Mouse (Mus musculus) kidney, adult 10 weeks (tissue): ENCODE results near the gene Strada. TPM values are rescaled to one million over a fixed set of nuclear protein-coding genes. Genes with fewer than 3 reads are reported as not detected.

ENCODE experiments used
- polyA plus RNA-seq: library from polyadenylated mRNA; stranded (reverse); fragments of 350-450 nt; fragmentation: Illumina TruSeq; extraction: RNeasy Lipid Tissue Mini Kit (QIAGEN cat#74804); gene quantifications from one replicate; pipeline ENCODE4 v1.2.3, GENCODE M21; 2014; ENCODE audit warnings: low read depth, low replicate concordance

Strada gene
- 9.5 TPM for polyA plus RNA-seq

DNA sequence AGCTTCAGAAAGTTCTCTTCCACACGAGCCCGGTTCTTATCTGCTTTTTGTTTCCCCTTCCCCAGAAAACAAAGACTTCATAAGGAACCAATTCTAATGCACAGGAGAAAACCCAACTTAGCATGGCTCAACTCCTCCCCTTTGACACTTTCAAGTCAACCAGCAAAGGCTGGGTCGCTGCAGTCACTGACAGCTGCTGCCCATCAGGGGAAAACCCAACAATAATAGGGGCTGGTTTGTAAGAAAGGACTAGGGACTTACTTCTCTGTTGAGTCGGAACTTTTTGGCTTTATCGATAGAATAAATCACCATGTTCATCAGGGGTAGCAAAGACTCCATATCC is at the start of gene Strada:
TSS of gene Strada (minus strand) at position 46 of the 343 bp plus-strand sequence.

DNA sequence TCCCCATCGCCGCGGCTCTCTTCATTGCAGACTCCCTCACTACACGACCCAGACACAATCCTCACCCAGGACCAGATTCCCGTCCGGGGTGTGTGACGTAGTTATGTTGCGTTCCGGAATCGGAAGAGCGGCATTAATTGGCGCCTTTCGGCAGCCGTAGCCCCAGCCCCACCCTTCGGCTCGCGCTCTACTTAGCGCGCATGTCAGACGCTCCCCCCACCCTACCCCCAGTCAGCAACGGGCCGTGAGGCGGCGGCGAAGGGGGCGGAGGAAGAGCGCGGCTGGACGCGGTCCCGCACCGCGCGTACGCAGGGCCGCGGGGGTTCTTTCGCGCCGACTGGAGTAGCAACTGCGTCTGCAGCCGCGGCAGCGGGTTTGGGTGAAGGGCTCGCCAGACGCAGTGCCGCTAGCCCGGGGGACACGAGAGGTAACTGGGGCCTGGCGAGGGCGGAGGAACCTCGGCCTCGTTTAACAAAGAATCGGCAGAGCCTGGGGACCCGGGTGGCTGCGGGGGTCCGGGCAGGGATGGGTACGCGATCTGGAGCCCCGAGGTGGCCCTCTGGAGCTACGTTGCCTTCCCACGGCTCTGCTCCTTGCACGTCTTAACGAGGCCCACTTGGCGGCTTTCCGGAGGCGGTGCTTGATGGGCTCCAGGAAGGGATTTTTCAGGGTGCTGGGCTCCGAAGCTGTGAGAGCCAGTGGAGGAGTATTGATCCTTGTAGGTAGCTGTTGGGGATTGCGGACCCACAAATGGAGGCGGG is 14.9 kb upstream of the Strada start, which contains the start of gene Ddx42:
TSS of gene Ddx42 (plus strand) at position 197 of the 761 bp plus-strand sequence.

DNA sequence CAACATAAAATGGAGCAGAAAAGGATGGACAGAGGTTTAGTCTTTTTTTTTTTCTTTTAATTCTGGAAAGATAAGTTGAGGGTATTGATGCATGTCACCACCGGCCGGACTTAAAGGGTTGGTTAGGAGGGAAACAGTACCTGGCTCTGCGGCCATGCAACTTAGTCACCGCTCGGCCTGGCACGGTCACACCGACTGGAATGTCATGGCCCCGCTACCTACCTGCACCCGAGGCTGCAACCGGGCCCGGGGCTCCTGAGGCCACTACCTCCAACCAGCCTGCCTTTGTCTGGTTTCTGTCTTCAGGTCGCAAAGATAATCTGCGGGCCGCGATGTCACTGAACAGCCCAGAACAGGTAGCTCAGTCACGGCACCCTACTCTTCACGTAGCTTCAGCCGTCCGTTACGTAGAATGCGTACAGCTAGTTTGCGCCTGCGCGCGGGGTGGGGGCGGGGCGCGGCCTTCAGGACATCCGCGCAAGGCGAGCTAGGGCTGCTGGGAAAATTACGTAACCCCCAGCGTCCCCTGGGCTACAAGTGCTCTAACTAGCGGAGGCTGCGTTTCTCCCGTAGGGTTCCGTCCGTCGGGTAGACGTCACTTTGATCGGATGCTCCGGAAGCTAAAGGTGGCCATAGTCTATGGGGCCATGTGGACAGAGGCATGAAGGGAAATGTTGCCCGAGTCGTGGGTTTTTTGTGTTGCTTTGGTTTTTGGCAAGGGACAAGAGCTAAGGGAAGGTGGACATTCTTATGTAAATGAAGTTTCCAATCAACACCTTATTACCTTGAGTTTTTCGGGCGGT is 14.2 kb upstream of the Strada start, which contains the start of gene Ccdc47:
TSS of gene Ccdc47 (minus strand) at position 418 of the 803 bp plus-strand sequence.

DNA sequence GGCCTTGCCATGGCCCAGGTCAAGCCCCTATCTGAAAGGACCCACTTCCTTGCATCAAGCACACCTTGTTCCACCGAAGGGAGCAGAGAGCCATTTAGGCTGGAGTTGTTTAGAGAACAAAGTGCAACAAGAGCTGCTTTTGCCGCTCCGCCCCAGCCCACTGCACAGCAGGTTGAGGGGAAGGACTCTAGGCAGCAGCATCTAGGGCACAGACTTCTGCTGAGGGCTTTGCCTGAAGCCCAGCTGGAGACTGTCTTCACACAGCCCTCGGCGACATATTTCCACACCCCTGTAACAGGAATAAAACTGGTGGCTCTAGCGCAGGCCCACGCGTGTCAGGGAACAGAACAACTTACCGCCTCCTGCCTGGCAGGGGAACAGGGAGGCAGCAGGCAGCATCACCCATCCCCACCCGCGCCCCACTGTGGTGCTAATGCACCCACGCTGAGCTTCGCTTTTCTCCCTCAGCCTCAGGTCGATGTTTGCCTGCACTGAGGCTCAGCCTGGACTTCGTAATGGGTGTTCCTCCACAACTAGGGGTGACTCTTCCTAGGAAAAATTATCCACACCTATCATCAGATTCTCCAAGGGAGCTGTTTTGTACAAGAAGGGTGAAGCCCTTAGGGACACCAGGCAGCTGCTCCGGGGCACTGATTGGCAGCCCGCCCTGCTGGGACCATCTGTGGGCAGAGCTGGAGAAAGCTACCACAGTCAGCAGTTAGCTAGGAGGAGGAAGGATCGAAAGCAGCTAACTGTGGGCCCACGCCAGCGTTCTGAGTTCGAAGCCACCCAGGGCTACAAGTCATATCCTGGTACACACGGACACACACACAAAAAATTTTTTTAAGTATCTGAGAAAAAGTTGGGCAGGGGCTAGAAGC is 40.9 kb downstream of the Strada start, which contains the start of the genes Gm10840 and Limd2:
TSS of gene Gm10840 (plus strand) at position 10 of the 881 bp plus-strand sequence.
TSS of gene Limd2 (minus strand) at position 20 of the 881 bp plus-strand sequence.

Other genes with a start within 250 kb of the Strada start
- gene Cyb561, start 248.8 kb downstream of the Strada start, polyA plus RNA-seq: 13.5 TPM
- 50.4 TPM for gene Ace, start 234.2 kb downstream of the Strada start, polyA plus RNA-seq
- not detected for gene Ace3, start 207.5 kb downstream of the Strada start, polyA plus RNA-seq
- gene Kcnh6, start 194.0 kb downstream of the Strada start, polyA plus RNA-seq: not detected
- gene Dcaf7, start 165.3 kb downstream of the Strada start, polyA plus RNA-seq: 26.0 TPM
- 13.6 TPM for gene Taco1, start 136.1 kb downstream of the Strada start, polyA plus RNA-seq
- gene Map3k3, start 117.6 kb downstream of the Strada start, polyA plus RNA-seq: 8.2 TPM
- not detected for gene Gm10840, start 41.3 kb downstream of the Strada start, polyA plus RNA-seq
- 2.9 TPM for gene Limd2, start 41.3 kb downstream of the Strada start, polyA plus RNA-seq
- gene Ccdc47, start 14.2 kb upstream of the Strada start, polyA plus RNA-seq: 171 TPM
- 35.0 TPM for gene Ddx42, start 14.8 kb upstream of the Strada start, polyA plus RNA-seq
- gene Ftsj3, start 53.9 kb upstream of the Strada start, polyA plus RNA-seq: 14.3 TPM
- gene Psmc5, start 54.0 kb upstream of the Strada start, polyA plus RNA-seq: 30.8 TPM
- gene Smarcd2, start 70.8 kb upstream of the Strada start, polyA plus RNA-seq: 5.1 TPM
- gene Tcam1, start 74.5 kb upstream of the Strada start, polyA plus RNA-seq: not detected
- not detected for gene Gh, start 99.7 kb upstream of the Strada start, polyA plus RNA-seq
- gene Cd79b, start 112.6 kb upstream of the Strada start, polyA plus RNA-seq: 0.53 TPM
- not detected for gene Scn4a, start 151.1 kb upstream of the Strada start, polyA plus RNA-seq
- gene Prr29, start 163.3 kb upstream of the Strada start, polyA plus RNA-seq: not detected
- 1.4 TPM for gene Icam2, start 185.9 kb upstream of the Strada start, polyA plus RNA-seq